Mouse (Mus musculus) gastrocnemius, adult 2 months (tissue): ENCODE measurements around the gene Postn. TPM values are rescaled to one million over a fixed set of nuclear protein-coding genes. Genes with fewer than 3 reads are reported as not detected.

Experiments used
- DNase-seq: peaks from one replicate; pipeline ENCODE4 v3.0.0; 2022
- H3K27ac ChIP-seq: fragments of 200-600 bp; 2 replicates; pipeline ENCODE4 v1.8.1; 2022; ENCODE audit warnings: mild to moderate bottlenecking
- H3K4me3 ChIP-seq: fragments of 200-600 bp; 2 replicates; pipeline ENCODE4 v1.8.1; 2022; ENCODE audit warnings: mild to moderate bottlenecking, moderate library complexity
- CTCF ChIP-seq: fragments of 200-600 bp; IDR thresholded peaks from 2 replicates; pipeline ENCODE4 v1.8.1; 2022; ENCODE audit warnings: antibody characterized with exemption, mild to moderate bottlenecking, moderate library complexity
- intact Hi-C: fragments of 180-260 bp; cut with DNase I; formaldehyde crosslinking; loops from one replicate; pipeline ENCODE4 v1.15.1; 2025
- long read RNA-seq, 2 experiments: library from polyadenylated mRNA; stranded (forward); transcript quantifications; one replicate each; pipeline ENCODE4 v2.0.0; 2021
- total RNA-seq, 2 experiments: library from RNA; stranded (reverse); gene quantifications; 2 replicates each; pipeline ENCODE4 v1.2.3; 2021

Gene Postn
- total RNA-seq = 10 to 100 TPM in 1 of 2 experiments, 1 to 10 TPM in 1; 3.4 to 10.9 TPM
- long read RNA-seq, experiment 1, partial matches to known transcripts = 0 of 2 reads
- long read RNA-seq, experiment 1, other reads (novel, unspliced or antisense) = 0 of 2 reads
- long read RNA-seq, experiment 2 = 0 reads

DNA sequence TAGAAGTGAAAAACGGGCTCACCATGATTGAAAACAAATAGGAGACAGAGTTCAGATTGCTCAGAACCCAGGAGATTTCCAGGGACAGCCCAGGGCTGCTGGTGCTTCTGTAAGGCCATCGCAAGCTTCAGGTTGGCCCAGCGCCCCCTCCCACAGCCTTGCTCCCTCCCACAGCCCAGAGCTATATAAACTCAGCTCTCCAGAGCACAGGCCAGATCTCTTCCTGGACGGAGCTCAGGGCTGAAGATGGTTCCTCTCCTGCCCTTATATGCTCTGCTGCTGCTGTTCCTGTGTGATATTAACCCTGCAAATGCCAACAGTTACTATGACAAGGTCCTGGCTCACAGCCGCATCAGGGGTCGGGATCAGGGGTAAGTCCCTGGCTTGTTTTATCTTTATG, at the start of gene Postn:
Gene Postn (plus strand): TSS at position 213 of the 400 bp plus-strand sequence.
- intact Hi-C loops = no loop called here
- no peak for TF ChIP-seq CTCF
- Histone ChIP-seq H3K4me3 (peak within 1 kb of the TSS; percentile 38), H3K27ac (peak within 1 kb of the TSS; percentile 40; the same call in 1 of the 2 replicates)
- DNase-seq = peak; percentile 31

DNA sequence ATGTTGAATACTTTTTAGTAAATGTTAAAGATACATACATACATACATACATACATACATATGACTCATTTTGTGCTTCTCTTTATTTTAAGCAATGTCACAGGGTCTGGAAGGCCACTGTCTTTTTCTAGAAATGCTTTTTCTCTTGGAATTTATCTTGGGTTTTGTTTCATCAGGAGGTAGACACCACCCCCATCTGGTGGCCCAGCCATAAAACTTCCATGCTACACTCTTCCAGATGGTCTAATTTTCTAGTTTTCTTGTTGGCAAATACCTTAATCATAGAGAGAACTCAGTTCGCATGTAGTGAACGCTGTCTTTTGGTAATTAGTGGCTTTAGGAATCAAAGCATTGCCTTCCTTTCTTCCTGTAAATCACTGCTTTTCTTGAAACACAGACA, 46.9 kb upstream of the Postn start:
- no peak for DNase-seq
- TF ChIP-seq CTCF = peak; percentile 47
- no peak overlapping the region for H3K4me3 ChIP-seq
- no peak overlapping the region for H3K27ac ChIP-seq
- intact Hi-C loops = no loop called here

DNA sequence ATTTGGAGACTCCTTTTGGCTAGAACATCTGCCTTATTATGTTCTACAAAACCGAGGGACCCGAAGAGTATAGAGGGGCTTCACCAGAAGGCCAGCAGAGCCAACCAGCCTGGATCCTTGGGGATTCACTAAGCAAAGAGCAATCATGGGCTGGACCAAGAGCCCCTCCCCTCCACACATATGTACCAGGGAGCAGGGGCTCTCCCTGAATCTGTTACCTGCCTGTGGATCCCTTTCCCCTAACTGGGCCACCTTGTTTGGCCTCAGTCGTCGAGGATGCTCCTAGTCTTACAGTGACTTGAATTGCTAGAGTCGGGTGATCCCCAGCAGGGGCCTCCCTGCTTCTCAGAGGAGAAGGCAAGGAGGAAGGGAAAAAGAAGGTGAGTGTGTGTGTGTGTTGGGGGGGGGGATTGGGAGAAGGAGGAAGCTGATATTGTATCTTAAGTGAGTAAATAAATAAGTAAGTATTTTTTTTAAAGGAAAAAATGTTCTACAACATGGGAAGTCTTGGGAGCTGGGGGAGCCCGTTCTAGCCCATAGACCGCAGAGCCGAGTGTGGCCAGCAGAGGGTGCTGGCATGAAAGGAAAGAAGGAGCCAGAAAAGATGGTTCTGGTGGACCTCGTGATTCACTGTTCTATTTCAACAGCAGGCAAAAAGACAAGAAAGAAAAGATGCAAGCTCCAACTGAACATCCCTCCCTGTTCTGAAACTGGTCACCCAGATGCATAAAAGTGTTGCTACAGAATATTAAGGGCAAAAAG, 7.8 kb upstream of the Postn start:
- Histone ChIP-seq H3K4me3 (no peak overlapping the region), H3K27ac (no peak overlapping the region)
- peak; percentile 89 for TF ChIP-seq CTCF
- peak; percentile 73 for DNase-seq
- intact Hi-C loops = loop anchor here (2.0 kb wide), 1 partner anchor 336 kb away; no protein-coding TSS in a partner anchor

DNA sequence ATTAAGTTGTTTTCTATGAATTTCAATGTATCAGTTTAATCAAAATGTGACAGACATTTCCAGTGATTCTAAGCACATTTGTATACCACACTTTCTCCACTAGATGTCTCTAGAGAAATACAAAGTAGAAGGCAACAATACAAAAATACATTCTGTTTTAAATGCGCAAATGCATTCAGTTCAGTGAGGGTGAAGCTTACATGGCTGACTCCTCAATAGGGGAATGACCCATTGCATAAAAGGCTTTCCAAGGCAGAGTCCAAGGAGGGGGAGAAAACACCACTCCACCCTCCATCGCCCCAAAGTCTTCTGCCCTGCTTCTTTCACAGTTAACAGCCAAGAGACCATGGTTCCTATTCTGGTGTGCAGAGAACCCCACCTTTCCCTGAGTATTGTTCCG, 3.3 kb upstream of the Postn start:
- intact Hi-C loops = no loop called here
- Histone ChIP-seq H3K27ac (no peak overlapping the region; the same call in 1 of the 2 replicates), H3K4me3 (no peak overlapping the region)
- peak; percentile 61 for TF ChIP-seq CTCF
- no peak for DNase-seq

DNA sequence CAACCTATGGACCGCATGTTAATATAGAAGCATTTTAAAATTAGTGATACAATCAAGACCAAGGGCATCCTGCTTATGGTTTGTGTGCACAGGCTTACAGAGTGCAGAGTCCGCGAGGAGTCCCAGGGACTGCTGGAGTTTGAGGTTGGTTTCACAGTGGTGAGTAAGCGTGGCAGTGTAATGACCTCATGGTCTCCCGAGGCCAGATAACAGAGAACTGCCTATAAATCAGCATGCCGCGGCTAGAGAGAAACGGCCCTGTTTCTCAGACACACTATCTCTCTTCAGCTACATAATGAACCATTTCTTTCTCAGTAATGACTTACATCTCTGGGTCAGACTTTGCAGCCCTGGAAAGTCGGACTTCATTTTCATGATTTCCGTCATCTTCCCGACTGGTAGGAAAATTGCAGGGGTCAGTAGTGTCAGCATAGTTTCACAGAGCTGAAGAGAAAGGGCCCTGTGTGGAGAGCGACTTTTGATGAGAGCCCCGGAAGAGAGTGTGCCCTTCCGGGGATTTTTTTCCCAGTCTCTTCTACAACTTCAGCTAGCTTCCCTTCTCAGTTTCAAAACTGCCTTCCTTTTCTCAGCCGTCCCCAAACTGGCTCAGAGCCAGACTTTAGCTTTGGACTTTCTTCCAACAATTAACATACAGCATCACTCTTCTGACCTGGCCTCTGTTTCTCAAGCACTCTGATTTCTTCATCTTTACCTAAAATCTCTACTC, 2.3 kb upstream of the Postn start:
- peak; percentile 47 for DNase-seq
- no peak for TF ChIP-seq CTCF
- intact Hi-C loops = loop anchor here (1.0 kb wide), 1 partner anchor 314 kb away; no protein-coding TSS in a partner anchor
- Histone ChIP-seq H3K27ac (peak overlapping the region; percentile 12), H3K4me3 (peak overlapping the region; percentile 59)

DNA sequence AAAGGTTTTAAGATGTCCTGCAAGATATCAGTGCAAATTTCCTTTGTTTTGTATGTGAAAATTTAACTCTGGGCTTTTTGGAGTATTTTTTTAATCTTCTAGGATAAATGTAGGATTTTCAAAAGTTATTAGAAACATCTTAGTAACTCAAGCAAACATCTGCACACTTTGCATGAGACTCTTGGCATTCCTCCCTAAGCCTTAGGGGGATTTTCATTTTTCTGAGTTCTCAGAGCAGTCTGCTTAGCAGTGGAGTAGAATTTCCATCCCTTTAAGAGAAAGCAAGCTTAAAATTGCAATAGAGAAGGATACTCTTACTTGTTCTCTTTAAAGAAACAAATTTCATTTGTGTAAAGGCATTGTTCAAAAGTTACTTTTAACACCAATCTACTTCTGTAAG, 747 bp downstream of the Postn start:
- Histone ChIP-seq H3K4me3 (peak overlapping the region; percentile 38), H3K27ac (peak overlapping the region; percentile 40; the same call in 1 of the 2 replicates)
- no peak for DNase-seq
- TF ChIP-seq CTCF = no peak
- intact Hi-C loops = no loop called here

DNA sequence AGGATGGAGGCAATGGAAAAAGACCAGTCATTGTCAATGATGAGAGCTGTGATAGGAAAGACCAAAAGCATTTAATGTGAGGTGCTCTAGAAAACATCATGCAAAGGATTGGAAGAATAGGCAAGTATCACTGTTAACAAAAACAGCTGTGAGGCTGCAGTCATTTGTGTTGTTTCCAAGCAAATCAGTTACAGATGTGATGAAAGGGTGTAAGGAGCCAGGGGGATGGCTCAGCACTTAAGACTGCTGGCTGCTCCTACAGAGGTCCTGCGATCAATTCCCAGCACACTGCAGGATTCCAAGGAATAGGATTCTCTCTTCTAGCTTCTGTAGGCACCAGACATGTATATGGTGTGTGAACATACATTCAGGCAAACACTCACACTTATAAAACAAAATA, 10.1 kb downstream of the Postn start:
- H3K27ac ChIP-seq = no peak overlapping the region
- no peak for TF ChIP-seq CTCF
- DNase-seq = no peak
- H3K4me3 ChIP-seq = no peak overlapping the region
- intact Hi-C loops = no loop called here

DNA sequence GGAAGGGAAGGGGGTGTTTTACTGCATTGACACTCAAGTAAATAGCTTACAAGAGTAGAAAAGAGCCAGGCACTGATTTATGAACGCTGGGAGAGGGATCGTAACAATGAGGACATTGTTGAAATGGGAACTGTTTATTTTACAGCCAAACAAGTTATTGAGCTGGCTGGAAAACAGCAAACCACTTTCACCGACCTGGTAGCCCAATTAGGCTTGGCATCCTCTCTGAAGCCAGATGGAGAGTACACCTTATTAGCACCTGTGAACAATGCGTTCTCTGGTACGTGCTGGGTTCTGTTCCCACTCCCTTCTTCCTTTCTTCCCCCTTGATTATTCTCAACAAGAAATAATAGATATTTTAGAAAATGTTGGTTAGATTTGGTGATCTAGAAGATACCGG, 11.7 kb downstream of the Postn start:
- Histone ChIP-seq H3K27ac (no peak overlapping the region), H3K4me3 (no peak overlapping the region)
- intact Hi-C loops = no loop called here
- DNase-seq = no peak
- no peak for TF ChIP-seq CTCF

DNA sequence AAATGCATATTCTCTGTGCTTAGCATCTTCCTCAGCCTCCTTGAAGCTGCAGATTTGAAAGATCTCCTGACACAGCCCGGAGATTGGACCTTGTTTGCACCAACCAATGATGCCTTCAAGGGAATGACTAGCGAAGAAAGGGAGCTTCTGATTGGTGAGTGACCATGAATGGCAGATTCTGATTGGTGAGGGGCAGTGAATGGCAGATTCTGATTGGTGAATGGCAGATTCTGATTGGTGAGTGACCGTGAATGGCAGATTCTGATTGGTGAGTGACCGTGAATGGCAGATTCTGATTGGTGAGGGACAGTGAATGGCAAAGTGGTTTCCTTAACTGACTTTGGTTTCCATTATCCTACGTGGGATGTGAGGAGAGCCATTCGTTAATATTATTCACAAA, 15.1 kb downstream of the Postn start:
- intact Hi-C loops = no loop called here
- TF ChIP-seq CTCF = no peak
- DNase-seq = no peak
- H3K4me3 ChIP-seq = no peak overlapping the region
- H3K27ac ChIP-seq = no peak overlapping the region

DNA sequence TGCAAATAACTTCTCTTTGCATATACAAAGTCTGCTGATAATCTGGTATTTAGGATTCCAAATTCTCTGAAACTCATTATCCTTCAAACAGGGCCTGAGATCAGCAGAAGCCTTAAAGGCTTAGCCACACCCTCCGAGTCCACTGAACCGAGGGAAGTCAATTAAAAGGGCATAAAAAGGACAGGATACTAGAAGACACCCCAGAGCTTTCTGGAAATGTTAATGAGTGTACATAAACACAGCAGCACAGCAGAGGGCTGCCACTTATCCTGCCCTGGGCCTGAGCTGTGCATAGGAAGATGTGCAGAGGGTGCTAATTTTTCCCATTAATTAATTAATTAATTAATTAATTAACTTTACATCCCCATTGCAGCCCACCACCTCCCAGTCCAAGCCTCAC, 16.7 kb downstream of the Postn start:
- no peak for TF ChIP-seq CTCF
- intact Hi-C loops = no loop called here
- DNase-seq = no peak
- Histone ChIP-seq H3K4me3 (no peak overlapping the region), H3K27ac (no peak overlapping the region)

DNA sequence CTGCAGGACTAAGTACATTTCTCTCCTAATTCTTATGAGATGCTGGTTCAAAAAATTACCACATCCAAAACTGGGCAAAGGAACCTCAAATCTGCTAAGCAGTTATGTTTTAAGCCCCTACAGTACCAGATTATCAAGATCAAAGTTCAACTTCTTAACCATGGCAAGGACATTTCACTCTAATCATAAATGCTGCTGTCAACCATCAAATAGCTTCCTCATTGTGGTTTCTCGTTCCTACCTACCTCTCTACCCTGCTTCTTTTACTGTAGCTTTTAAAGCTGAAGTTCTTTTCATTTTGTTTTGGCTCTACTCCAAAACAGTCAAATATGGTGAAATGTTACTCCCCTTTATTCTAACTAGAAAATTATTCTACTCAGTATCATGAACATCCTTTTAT, 17.2 kb downstream of the Postn start:
- Histone ChIP-seq H3K4me3 (no peak overlapping the region), H3K27ac (no peak overlapping the region)
- no peak for DNase-seq
- intact Hi-C loops = no loop called here
- no peak for TF ChIP-seq CTCF

DNA sequence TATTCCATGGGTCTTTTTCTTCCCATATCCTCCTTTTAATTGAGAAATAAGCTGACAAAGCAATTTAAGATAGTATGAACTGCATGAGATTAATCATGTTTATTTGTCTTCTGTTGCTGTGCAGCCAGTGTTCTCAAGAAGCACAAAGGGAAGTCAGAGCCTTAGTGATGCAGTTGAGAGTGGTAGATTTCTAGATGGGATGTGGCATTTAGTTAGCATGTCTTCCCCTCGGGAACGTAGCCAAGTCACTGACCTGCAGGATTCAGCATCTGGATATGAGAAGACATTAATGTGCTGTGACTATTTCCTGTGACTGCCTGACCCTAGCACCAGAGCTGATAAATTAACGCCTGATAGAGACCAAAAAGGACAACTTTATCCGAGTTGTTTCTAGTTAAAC, 19.1 kb downstream of the Postn start:
- intact Hi-C loops = no loop called here
- TF ChIP-seq CTCF = no peak

DNA sequence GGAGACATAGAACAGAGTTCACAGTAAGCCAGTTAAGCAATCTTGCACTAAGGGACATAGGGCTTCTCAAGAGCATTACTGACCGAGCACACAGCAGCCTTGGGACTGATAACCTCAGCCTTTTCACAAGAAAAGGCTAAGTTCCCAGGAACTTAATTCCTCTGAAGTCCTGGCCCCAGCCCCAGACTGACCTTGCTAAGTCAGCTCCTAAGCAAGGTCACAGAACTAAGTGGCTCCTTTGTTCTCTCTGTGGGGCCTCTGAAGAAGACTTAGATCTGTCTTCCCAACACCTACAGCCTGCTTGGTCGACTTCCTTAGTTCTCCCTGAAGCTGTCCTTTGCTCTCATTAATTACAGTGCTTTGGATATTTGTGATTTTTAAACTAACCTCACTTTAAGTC, 38.4 kb downstream of the Postn start:
- H3K4me3 ChIP-seq = no peak overlapping the region
- DNase-seq = no peak
- no peak overlapping the region for H3K27ac ChIP-seq
- intact Hi-C loops = no loop called here
- TF ChIP-seq CTCF = no peak

More for the DNA sequence above, 19.1 kb downstream of the Postn start:
- Histone ChIP-seq H3K4me3 (no peak overlapping the region), H3K27ac (no peak overlapping the region)
- no peak for DNase-seq
